Mouse (Mus musculus): ENCODE measurements around the gene Asb16. TPM values are rescaled to one million over a fixed set of nuclear protein-coding genes. Genes with fewer than 3 reads are reported as not detected.
A peak's percentile ranks its signal among the peaks of the same experiment; 100 is the strongest.

The Asb16 gene
- total RNA-seq, 4 experiments from 2014 or later = 1.3 to 1.6 (median 1.5) TPM

DNA sequence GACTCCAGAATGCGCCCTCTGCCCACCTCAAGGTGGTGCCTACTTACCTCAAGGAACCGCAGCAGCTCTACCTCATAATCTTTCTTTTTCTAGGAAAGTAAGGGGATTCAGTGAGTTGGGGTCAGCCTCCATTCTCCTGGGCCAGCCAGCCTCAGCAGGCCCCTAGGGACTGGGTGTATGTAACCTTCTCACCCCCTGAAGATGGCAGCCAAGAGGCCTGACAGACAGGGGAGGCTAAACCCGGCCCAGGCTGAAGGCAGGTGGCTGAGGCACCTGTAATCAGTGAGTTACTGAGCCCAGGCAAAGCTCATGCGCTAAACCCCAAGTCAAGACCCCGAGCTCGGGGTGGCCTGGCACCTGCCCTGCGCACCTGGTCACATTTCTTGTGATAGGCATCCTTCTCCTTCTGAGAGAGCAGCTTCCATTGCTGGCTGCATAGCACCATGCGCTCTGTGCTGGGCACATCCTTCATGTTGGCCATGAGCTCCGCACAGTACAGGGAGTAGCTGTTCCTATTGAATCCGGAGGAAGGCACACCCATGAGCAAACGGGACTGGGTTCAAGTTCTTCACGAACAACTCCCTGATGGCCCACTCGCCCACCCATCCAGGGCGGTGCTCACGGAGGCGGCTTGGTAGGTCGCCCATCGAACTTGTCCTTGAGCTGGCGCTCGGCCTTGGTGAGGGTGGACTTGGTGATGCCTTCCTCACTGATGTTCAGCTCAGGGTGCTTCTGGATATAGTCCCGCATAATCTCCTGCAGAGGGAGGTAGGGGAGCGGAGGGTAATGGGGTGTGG is 41.5 kb downstream of the Asb16 start:
- no peak for DNase-seq (ENCODE audit: low spot score)

DNA sequence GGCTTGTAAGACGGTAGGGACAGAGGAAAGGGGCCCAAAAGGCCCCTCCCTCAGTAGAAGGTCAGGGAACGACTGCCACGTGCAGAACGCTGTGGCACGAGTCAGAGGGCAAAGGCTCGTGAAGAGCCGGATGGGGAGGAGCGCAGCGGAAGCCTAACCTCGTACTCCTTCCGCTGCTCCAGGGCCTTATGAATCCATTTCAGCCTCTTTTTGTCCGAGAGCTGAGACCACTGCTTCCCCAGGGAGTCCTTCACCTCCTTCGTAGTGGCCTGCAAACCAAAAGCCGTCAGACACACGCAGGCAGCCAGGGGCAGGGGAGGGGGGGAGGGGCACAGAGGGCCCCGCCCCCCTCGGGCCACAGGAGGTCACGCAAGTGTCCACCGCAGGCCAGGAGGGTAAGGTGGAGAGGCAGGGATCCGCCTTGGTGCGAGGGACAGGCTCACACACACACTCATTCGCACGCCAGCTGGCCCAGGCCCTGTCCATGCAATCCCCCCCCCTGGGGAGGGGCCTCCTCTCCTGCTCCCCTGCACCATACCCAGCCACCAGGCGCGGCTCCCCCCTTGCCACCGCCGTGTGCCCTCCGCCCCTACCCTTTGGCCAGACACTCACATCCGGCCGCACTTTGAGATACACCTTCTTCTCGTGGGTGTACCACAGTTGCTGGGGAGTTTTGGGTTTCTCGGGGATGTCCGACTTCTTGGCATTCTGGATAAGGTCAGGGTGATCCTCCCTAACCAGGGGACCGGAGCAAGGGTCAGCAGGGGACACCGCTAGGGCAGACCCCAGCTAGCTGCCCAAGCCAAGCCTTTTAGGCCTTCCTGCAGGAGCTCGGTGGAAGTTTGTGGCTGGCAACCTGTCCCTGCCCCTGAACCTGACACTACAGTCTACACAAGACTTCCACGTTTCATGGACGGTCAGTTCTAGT is 42.5 kb downstream of the Asb16 start:
- DNase-seq (ENCODE audit: low spot score) = no peak

DNA sequence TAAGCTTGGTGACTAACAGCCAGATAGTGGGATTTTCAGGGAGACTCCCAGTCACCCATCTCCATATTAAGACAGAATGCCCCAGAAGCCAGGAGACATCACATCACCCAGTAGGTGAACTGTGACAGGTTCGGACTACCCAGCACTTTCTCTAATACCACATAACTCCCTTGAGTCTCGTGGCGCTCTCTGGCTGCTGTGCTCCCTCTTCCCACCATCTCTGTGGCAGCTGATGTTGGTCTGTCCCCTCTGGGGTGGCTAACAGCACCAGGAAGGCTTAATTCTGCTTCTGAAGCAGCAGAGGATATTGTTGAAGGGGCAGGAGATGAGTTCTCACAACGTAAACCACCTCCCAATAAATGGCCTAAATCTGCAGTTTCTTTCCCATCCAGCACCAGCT is 43.4 kb downstream of the Asb16 start:
- no peak for DNase-seq (ENCODE audit: low spot score)

DNA sequence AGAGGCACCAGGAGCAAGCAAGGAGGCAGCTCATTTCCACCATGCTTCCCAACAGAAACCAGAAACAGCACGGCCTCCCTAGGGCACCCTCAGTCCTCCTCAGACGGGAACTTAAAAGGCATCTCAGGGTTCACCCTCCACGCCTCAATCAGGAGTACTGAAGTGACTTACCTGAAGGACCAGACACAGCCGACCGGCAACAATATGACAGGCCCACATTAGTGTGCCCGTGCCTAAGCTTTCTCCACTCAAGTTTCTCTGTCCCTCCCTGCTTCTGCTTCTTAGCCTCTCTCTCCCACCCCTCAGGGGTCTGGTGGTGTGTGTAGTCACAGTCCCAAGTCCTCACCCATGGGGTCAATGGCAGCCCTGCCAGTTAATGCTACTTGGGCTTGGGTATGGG is 44.0 kb downstream of the Asb16 start:
- DNase-seq (ENCODE audit: low spot score) = no peak

DNA sequence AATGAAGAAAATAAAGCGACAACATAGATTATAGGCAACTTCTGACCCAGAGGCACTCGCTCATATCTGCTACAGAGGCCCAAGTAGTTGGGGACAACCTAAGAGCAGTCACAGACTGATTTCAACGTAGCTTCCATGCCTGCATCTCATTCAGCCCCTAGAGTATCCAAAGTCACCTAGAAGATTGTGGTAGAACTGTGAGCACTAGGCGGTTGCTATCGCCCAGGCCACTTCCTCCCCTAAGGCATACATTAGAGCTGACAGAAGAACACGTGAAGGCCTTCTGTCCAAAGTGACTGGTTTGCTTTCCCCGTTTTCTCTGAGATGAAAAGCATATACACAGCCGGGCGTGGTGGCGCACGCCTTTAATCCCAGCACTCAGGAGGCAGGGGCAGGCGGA is 45.8 kb downstream of the Asb16 start:
- no peak for DNase-seq (ENCODE audit: low spot score)

DNA sequence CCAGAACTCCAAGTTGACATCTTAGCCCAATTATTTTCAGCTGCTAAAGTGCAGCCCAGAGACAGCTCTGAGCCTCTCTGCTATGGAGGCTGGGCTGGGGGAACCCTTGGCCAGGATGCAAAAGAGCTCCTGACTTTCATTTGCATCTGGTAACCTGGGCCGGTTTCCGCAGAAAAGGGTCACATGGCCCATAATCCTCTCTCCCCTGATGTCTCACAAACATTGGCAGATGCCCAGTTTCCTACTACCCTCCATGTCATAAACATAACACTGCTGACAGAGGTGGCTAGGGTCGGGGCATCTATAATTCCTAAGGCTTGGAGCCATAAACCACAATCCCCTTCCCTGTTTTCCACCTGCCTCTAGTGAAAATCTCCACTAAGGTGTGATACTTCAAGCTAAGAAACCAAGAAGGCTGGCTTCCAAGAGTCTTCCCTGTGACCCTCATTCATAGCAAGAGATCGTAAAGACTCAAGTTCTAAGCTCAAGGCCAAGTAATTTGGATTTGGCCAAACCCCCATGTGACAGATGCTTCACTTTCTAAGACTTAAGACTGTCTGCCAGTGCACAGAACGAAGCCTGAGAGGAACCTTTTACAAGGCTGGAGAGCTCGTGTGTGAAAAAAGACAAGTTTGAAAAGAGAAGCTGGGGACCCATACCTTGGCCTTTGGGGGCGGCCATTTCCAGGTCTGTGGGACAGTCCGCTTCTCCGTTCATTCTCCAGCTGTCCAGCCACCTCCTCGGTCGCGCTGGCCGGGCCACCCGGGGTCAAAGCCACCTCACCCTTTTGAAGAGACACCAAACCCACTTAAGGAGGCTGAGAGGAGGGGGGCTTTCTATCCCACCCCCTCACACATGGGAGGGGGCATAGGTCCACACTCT is 47.4 kb downstream of the Asb16 start:
- DNase-seq (ENCODE audit: low spot score) = no peak

DNA sequence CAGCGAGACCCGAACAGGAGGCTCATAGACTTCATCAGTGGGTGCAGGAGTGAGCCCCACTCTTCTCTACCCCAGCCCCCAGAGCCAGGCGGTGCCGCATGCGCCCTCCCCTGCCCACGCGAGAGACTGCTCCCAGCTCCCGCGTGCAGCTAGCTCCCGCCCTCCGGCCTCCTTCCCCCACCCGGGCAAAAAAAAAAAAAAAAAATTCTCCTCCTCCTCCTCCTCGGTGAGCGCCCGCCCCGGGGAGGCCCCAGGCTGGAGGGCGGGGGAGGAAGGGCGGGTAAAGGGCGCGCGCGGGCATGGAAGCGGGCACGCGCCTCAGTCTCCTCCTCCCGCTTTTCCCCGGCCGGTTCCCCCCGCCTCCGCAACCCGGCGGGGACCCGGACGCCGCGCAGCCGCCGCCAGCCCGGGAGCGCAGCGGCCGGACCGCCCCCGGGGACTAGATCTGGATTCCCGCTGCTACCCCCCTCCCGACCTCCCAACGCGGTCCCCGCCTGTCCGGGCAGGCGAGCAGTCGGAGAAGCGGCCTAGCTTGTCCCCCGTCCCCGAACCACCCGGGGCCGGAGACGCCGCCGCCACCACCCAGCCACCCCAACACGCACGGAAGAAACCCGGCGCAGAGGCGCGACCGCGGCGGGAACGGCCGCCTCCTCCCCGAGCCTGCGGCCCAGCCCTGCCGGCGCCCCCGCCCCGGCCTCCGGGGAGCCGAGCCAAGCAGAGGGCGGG is 48.2 kb downstream of the Asb16 start:
- DNase-seq (ENCODE audit: low spot score) = peak; percentile 86

DNA sequence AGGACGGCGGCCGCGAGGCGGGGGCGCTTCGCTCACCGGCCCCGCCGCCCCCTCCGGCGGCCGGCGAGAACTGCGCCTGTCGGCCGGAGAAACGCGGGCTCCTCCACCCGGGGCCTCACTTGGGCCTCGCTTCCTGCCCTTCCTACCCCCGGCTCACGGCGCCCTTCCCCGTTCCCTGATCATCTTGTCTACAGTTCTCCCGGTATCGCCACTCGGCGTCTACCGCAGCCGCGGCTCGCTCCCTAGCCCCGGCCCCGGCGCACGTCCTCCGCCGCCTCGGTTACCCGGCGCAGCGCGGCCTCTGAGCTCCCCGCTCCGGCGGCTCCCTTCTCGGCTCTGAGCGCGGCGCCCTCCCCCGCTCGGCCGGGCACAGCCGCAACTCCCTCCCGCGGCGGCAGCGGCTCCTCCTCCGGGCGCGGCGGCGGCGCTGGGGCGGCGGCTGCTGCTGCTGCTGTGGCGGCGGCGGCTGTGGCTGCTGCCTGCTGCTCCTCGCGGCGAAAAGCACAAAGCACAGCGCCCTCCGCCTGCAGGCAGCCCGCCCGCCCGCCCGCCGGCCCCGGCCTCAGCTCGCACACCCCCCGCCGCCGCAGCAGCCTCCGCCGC is 48.9 kb downstream of the Asb16 start:
- DNase-seq (ENCODE audit: low spot score) = no peak

DNA sequence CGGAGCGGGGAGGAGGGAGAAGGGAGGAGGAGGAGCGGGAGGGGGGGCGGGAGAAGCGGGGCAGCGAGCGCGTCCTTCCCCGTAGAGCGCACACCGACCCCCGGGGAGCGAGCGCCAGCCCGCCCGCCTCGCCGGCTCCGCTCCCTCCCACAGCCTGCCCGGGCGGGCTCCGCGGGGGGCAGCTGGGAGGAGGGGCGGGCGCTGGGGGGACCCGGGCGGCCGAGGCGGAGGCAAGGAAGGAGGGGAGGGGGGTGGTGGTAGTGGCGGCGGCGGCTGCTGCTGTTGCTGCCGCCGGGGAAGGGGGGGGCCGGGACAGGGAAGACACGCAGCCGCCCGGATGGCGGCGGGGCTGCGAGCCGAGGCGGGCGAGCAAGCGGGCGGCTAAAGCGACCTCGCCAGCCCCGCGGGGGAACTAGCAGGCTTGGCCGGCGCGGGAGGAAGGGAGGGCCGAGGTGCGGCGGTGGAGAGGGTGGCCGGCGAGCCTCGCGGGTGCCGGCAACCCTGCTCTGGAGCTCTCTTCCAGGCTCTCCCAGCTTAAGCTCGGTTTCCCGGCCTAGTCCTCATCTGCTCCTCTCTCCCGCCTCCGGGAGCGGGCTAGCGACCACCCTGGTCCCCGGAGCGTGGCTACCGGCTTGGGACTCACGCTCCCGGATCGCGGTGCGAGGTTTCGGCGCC is 49.5 kb downstream of the Asb16 start:
- DNase-seq (ENCODE audit: low spot score) = no peak

DNA sequence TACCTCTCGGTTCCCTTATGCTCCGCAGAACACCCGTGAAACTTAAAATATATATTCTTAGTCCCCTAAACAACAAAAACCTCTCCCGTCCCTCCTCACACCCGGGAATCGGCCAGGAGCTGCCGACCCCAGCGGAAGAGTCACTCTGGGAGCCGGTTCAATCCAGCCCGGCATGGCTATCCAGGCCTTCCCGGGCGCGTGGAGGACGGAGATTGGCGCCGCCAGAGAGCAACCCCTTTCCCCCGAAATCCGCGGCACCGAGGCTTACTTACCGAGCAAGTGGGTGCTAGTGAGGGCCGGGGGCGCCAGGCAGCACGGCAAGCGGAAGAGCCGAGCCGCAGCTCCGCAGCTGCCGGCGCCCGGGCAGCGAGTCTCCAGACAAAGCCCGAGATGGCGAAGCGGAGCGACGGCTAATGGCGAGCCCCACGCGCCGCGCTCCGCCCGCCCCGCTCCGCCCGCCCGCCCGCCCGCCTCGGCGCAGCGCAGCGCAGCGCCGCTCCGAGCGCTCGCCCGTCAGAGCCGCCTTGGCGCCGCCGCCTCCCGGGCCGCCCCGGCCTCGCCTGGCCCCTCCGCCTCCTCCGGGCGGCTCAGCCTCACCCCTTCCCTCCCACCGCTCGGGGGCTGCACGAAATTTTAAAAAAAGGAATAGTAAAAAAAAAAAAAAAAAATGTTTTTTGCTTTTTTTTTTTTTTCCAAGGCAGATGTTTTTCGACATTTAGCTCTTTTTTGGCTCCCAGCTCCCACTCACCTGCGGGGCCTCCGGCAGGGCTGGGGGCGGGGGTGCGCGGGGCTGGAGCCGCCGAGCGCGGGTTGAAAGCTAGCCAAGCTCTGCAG is 50.2 kb downstream of the Asb16 start:
- no peak for DNase-seq (ENCODE audit: low spot score)

DNA sequence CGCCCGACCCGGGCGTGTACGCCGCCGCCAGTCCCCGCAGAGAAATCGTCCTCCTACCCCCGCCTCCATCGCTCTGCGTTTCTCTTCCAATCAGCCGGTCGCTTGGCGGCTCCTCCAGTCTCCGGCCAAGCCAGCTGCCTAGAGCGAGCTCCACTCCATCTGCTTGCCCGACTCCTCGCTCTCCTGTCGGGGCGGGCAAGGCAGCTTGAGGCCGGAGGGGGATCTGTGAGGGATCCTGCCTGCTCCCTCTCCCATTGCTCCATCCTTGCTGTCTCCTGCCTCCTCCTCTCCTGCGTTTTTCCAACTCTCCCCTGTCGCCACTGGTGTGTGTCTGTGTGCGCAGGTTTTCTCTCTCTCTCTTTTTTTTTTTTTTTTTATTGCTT is 50.9 kb downstream of the Asb16 start, which contains the start of gene Ubtf:
Gene Ubtf (minus strand): TSS at position 333 of the 383 bp plus-strand sequence.
- DNase-seq (ENCODE audit: low spot score) = peak; percentile 77

DNA sequence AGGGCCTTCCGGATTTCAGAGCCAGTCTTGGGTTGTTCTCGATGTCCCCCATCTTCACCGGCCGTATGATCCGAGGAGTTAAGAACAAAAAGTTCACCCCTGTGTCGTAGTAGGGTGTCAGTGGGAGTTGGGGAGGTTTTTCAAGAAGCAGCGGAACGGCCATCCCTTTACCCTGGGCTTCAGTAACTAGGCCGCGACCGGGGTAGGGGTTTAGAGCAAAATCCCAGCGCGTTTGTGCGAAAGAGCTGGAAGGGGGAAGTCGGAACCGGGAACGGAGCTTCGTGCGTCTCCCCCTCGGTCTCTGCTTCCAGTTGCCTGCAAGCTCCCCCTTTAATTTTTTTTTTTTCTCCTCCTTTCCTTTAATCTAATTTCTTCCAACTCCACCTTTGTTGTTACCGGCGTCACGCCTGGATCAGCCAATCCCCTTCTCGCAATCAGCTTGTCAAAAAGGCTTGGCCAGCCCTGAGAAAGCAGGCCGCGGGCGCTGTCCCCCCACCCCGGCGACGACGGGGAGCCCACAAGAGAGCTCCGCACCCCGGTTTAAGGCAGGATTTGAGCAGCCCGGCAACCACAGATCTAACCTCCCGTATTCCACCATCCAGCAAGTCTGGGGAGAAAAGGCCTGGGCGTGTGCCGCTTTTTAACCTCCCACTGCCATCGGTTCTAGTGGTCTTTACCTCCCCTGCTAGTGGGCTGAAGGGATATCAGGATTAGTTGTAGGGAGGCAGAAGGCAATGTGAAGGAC is 51.6 kb downstream of the Asb16 start:
- peak; percentile 89 for DNase-seq (ENCODE audit: low spot score)

DNA sequence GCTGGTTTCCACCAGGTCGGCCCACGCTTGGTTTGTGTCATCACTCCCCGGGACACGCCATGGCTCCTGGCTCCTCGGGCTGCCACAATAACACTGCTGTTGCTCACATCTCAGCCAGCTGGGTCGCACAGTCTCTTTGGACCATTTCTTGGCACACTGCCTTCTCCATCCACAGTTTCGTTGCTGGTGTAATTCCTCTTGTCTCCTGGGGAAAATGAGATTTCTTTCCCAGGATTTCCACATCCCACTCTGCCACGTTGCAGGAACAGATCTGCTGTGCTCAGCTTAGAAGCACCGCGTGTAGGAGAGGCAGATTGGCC is 52.1 kb downstream of the Asb16 start:
- peak; percentile 84 for DNase-seq (ENCODE audit: low spot score)

DNA sequence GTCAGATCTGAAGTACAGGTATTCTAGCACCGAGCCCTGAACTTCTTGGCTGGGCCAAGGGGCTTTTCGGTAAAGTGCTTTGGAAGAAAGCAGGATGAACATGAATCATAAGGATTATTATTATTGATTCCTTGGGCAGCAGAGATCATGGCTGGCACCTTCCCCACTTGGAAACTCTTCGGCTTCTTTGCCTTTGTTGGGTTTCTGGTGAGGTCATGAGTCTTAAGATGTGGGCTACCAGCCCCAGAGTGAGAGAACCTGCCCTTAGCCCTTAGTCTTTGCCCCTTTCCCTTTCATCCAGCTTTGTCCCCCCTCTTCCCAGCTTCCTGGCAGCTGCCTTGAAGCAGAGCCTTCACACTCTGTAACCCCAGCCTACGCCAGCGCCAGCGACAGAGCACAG is 53.4 kb downstream of the Asb16 start:
- DNase-seq (ENCODE audit: low spot score) = no peak

DNA sequence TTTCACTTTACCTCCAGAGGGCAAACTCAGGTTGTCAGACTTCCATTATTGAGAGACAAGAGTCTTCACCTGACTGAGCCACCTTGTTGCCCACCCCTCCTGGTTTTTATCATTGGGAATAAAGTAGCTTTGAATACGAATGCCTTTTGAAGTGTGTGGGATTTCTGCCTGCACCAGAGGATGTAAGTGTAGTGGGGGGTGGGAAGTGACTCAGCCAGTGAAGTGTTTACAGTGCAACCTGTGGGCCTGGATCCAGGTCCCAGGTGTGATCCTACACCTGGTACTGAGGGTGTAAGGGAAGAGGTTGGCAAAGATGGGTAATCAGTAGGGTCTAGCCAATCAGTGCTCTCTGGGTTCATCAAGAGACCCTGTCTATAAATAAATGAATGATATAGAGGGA is 55.0 kb downstream of the Asb16 start:
- DNase-seq (ENCODE audit: low spot score) = no peak

DNA sequence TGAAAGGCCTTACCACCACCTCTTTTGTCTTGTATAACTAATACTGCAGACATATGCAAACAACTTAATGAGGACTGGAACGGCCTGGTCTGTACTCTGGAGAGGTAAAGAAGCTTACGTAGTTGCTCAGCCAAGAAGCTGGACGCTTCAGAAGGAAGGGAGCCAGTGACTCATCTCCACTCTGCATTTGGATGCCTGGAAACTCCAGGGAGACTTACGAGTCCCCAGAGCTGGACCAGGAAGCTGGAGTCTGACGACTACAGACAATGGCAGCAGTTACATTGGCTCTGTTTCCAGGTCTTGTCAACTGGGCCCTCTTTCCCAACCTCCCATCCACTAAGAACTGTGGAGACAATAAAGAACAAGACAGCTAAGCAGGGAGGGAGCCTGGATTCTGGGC is 58.7 kb downstream of the Asb16 start:
- no peak for DNase-seq (ENCODE audit: low spot score)

DNA sequence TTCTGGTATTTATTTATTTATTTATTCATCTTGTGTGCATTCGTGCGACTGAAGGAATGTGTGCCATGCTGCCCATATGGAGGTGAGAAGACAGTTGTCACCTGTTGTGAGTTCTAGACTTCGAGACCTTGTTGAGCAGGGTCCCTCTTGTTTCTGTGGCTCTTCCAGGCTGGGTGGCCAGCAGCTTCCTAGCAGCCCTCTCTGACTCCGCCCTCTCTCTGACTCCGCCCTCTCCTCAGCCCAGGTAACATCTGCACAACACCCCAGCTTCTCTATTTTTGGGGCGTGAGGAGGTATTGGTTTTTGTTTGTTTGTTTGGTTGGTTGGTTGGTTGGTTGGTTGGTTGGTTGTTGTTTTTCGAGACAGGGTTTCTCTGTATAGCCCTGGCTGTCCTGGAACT is 59.3 kb downstream of the Asb16 start:
- no peak for DNase-seq (ENCODE audit: low spot score)
